Mouse (Mus musculus) liver, adult 2 months (tissue): ENCODE measurements at regions not wholly inside any gene's neighbourhood (a gene's known extent, or its start where the extent isn't known, plus 50 kb on each side); places are given as distances from the start of the nearest gene placed in this dataset.

ENCODE experiments used
- CTCF ChIP-seq: fragments of 200-500 bp; IDR thresholded peaks from 2 replicates; pipeline ENCODE4 v1.5.1; 2011; ENCODE audit warnings: low read depth, low read length, control low read depth
- POLR2A ChIP-seq: fragments of 200-500 bp; IDR thresholded peaks from 2 replicates; pipeline ENCODE4 v1.6.1; 2011; ENCODE audit warnings: low read length, control low read depth; ENCODE audit not compliant: insufficient read depth; ENCODE audit errors: extremely low read depth

DNA sequence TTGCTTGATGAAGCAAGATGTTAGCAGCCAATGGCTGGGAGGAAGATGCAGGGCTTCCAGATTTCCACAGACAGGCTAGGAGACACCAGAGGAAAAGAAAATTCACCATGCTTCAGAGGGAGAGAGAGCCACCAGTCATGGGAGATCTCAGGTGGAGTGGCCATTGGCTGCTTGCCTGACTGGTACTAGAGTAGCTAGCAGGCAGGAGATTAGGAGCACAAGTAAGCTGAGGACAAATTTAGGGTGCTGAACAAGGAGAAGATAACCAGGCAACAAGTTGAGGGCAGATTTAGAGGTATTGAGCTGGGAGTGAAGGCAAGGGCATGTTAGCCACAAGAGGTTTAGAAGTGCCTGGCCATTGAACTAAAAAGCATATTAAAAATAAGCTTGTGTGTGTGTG is 63.3 kb upstream of the Pou3f3 start:
- TF ChIP-seq CTCF (no peak), POLR2A (no peak)
